Mouse (Mus musculus) liver, adult (tissue): ENCODE data around the gene Gatm.

ENCODE experiments used
- GATA4 ChIP-seq: IDR thresholded peaks from 2 replicates; pipeline ENCODE4 v1.6.1; 2014; ENCODE audit warnings: mild to moderate bottlenecking, low read length; ENCODE audit not compliant: insufficient replicate concordance

Gene Gatm

DNA sequence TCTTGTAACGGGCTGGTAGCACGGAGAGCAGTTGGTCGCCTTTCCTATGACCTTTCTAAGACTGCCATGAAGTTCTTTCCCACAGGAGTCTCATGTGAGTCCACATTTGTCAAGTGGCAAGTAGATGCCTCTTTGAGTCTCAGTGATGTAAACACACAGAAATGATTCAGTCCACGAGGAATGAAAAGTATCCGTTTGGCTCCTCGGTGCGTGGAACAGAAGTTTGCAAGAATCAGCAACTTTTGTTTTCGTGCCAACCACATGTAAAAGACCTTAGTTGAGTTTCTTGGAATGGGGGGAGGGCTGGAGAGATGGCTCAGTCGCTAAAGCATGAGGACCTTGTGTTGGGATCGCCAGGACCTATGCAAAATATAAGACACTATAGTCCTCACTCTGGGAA lies 30.7 kb downstream of the Gatm start:
- no peak for TF ChIP-seq GATA4

DNA sequence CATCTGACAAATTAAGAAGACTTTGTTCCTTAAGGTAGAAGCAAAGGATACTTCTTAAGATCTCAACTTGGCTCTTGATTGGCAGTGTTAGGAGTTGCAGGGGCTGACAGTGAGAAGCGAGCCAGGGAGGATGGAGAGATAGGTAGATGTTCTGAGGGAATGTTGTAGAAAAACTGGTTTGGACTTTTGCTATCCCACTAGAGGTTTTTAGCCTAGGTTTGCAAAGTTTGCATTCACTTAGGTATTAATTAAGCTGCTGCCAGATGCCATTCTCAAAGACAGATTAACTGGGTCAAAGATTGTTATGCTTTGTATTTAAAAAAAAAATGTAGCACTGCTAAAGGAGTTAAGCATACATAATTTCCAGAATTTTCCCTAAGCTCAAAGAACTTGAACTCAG lies 33.8 kb downstream of the Gatm start:
- no peak for TF ChIP-seq GATA4

DNA sequence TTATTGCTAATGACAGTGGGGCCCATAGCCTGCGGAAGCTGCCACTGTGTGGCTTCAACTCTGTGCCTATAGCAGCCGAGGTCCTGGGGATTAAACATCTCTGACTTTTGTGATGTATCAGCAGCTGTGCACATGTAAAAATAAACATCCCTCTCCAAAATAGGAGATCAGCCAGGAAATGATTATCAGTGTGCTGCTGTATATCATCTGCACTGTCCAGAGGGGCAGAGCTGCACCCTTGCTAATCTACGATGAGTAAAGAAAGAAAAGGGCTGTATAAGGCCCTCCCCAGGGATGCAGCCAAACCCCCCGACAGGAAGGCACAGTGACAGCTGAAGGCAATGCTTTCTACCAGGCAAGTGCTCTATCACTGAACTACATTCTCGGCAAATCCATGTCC lies 34.8 kb downstream of the Gatm start:
- peak; percentile 96 for TF ChIP-seq GATA4

DNA sequence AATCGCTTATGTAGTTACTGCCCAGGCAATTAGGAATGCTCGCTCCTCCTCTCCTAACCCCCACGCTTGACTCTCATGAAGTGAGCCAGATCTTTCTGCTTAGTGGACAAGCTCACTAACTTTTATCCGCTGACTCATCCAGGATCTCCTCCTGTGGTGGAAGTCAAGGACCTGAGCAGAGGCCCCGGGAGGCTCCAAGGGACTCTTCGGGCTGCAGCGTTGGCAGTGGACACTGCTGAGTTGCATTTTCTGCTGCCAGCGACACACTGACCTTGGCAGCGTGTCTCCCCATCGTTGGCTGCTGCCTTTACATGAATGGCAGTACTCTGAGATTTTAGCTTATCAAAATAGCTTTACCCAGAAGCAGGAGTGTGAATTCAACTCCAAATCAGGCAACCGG lies 35.6 kb downstream of the Gatm start:
- peak; percentile 46; the same call in 1 of the 2 replicates for TF ChIP-seq GATA4

DNA sequence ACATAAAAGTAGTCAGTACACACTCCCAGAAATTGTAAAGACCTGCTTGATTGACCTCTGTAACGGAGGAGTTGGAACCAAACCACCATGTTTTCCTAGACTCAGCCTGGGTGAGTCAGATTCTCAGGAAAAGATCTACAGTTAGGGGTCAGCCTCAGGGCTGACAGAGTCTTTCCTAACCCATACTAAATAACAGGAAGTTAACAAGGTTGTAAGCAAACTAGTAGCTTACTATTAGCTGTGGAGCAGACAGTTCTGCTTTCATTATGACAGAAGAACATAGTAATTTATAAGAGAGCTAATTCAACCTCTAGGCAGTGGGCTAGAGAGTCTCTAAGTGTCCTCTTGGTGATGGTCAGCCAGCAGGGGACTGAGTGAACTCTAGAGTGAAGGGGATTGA lies 38.7 kb downstream of the Gatm start:
- no peak for TF ChIP-seq GATA4

DNA sequence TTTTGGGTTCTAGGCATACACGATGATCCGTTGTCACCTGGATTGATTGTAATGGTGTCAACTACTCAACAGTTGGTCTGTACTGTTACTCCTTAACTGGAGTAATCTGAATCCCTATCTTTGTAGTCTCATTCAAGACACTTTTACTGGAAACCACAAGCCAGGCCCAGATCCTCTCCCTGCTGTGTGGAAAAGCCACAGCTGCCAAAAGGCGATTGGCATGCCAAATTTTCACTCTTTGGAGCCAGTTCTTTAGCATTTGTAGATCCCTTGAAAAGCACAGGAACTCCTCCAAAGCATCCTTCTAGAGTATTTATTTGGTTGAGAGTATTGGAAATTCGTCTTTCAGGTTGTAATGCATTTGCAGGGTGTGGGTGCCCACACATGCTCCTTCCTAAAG lies 39.8 kb downstream of the Gatm start:
- TF ChIP-seq GATA4, result no peak

DNA sequence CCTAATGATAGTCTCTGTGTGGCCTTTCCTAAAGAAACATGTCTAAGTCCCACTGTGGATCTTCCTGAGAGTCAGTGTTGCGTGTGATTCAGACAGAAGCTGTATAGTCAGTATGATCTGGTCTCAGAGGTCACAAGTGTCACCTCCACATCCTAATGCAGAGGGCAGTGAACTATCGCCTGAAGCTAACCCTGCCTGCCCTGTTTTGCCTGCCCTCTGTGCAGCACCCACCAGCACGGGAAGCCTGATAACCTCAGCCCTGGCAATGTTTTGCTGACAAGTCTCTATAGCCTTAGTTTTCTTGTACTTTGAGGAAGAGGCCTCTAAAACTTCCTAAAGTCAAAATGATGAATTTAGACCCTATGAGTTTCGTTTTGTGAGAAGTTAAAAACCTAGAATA lies 40.7 kb downstream of the Gatm start:
- TF ChIP-seq GATA4, result peak; percentile 90

DNA sequence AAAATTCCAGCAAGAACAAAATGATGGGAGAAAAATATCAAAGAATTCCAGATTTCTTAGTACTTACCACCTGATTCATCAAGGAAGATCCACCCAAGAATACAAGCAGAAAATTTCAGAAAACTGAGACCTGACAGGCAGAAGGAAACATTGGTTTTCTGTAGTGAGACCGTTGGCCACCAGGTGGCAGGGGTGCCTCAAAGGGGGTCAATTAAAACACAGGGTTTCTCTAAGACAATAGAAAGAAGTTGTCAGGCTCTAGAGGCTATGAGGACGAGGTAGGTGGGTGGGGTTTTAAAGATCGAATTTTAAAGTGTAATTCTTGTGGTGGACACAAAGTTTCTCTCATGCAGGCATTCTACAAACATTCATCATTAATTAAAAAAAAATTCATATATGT lies 41.7 kb downstream of the Gatm start:
- TF ChIP-seq GATA4, result no peak

DNA sequence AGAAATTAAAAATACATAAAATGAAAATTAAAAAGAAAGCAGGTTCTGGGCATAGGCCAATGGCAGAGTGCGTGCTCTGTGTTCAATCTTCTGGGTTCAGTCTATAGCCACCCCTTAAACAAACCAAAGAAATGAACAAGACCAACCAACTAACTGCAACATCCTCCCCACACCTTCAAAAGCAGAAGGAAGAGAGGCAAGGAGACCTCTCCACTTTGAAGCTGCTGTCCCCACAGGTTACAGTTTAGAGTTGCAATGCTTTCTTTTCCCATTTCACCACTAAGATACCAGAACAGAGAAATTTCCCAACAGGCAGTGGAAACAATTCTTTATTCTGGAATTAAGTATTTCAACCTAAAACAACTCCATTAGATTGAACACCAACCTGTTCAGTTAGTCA lies 48.9 kb downstream of the Gatm start:
- no peak for TF ChIP-seq GATA4

DNA sequence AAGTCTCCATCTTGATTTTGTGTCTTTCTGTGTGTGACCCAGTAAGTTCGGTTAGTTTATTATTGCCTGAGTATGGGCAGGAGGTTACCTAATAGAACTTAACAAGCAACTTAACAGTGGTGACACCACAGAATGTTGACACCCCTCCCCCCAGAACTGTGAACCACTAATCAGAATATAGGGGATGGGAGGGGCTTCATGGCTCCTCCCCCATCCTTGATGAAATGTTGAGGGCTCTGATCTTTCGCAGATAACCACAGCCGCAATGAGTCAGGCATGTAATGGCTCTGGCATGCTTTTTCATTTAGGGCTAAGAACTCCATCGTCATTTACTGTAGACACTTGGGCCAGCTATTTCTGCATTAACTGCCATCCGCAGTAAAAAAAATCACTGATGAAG lies 49.9 kb downstream of the Gatm start:
- no peak for TF ChIP-seq GATA4

DNA sequence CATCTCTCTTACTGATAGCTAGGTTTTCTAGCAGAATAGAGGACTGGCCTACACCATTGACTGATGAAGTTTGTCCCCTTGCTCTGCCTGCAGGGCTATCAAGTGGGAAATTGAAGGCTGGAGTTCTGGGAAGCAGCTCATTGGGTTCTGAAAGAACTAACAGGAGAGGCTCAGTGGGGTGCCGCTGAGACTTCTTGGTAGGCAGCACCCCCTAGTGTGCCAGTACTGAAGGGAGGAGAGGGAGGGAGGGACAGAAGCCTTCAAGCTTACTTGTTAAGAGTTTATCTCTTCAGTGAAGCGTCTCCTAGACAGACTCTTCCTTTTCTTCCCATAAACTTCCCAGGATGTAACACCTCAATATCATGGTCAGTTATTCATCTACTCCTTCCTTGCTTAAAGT lies 52.8 kb downstream of the Gatm start:
- TF ChIP-seq GATA4, result no peak
